Mouse (Mus musculus): ENCODE measurements around the gene Cage1. TPM values are rescaled to one million over a fixed set of nuclear protein-coding genes. Genes with fewer than 3 reads are reported as not detected.

Gene Cage1
- polyA plus RNA-seq, 1 experiment, result 0.02 TPM

DNA sequence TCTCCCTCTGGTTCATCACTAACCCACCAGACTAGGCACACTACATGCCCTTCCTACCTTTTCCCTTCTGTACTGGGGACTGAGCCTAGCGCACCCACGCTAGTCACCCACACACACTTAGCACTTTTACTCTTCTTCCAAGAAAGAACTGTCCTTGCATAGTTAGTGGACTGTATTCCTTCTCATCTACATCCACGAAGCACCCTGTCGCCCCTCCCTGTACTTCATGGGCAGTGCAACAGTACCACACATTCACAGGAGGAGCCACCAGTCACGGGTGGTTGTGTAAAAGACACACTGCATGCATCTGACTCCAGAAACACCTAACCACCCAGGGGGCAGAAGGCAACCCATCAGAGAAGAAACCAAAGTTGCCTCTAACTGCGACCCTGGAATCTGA is 62.8 kb downstream of the Cage1 start:
- Histone ChIP-seq H3K27me3 (ENCODE audit: control insufficient read depth) (no peaks in the 10 kb centered on the region), H3K9me3 (ENCODE audit: control insufficient read depth, low read length) (no peaks in the 10 kb centered on the region), H3K36me3 (ENCODE audit: control insufficient read depth) (peaks cover 70% of the 10 kb centered on the region), H3K4me3 (replicated peaks) (no peak overlapping the region), H3K4me1 (ENCODE audit: control insufficient read depth) (peaks cover 9% of the 10 kb centered on the region)
- no peak for TF ChIP-seq GATA1 (IDR thresholded peaks at IDR 0.05; ENCODE audit: low read length)
- TF ChIP-seq TAL1 (IDR thresholded peaks at IDR 0.05; ENCODE audit: low read length), result no peak

DNA sequence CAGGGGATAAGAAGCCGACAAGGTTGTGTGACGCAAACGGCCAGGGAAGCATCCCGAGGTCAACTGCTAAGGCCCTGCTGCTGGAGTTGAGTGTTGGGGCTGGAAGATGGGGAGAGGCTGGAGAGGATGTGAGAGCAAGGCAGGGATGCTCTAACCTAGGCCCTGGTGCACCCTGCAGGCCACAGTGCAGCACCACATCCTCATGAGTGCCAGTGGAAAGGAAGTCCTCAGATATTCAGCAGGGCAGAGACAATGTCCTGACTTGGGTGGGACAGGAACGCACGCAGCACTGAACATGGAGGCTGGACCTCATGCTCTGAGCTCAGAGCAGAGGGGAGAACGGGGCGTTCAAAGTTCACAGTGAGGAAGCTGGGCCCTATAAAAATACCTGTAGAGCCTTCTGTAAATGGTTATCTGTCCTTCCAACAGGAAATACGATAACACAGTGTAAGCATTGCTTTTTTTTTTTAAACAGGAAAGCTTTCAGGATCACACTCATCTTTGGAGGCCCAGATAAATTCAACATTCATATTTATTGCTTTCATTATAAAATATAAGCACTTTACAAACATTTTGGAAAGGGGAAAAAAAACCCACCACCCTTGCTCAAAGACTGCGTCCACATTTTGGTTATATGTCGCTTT is 65.9 kb downstream of the Cage1 start:
- H3K36me3 ChIP-seq (ENCODE audit: control insufficient read depth), result peaks cover 40% of the 10 kb centered on the region
- no peak overlapping the region for H3K4me3 ChIP-seq (replicated peaks)
- peaks cover 23% of the 10 kb centered on the region for H3K4me1 ChIP-seq (ENCODE audit: control insufficient read depth)
- no peaks in the 10 kb centered on the region for H3K9me3 ChIP-seq (ENCODE audit: control insufficient read depth, low read length)
- no peak for TF ChIP-seq GATA1 (IDR thresholded peaks at IDR 0.05; ENCODE audit: low read length)
- no peaks in the 10 kb centered on the region for H3K27me3 ChIP-seq (ENCODE audit: control insufficient read depth)

DNA sequence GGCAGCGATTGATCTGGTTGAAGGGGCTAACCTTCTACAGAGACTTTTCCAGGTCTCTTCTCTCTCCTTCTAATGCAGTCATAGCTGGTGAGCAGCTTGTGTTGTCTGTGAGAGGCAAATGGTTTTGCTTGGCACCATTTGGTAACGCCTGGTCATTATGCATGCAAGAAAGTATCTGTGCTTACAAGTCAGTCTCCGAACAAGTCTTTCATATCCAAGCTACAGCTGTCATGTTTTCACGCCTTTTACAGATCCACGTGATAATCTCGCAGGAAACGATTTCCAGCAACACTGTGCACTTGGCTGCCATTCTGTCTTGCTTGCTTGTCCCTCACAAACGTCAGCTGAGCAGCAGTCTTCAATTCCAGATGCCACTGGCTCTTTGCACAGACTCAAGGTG is 66.9 kb downstream of the Cage1 start:
- TF ChIP-seq TAL1 (IDR thresholded peaks at IDR 0.05; ENCODE audit: low read length), result no peak
- no peak for TF ChIP-seq GATA1 (IDR thresholded peaks at IDR 0.05; ENCODE audit: low read length)
- H3K4me1 ChIP-seq (ENCODE audit: control insufficient read depth), result peaks cover 33% of the 10 kb centered on the region
- no peak overlapping the region for H3K4me3 ChIP-seq (replicated peaks)

GRCm38 (mm10) chr13:37969337-37969736 is 67.5 kb downstream of the Cage1 start:
- Histone ChIP-seq H3K9me3 (ENCODE audit: control insufficient read depth, low read length) (no peaks in the 10 kb centered on the region), H3K27me3 (ENCODE audit: control insufficient read depth) (no peaks in the 10 kb centered on the region), H3K4me3 (replicated peaks) (no peak overlapping the region), H3K4me1 (ENCODE audit: control insufficient read depth) (peaks cover 40% of the 10 kb centered on the region), H3K36me3 (ENCODE audit: control insufficient read depth) (peaks cover 28% of the 10 kb centered on the region)
- TF ChIP-seq TAL1 (IDR thresholded peaks at IDR 0.05; ENCODE audit: low read length) (no peak), GATA1 (IDR thresholded peaks at IDR 0.05; ENCODE audit: low read length) (no peak)

More for the DNA sequence above, 66.9 kb downstream of the Cage1 start:
- Histone ChIP-seq H3K9me3 (ENCODE audit: control insufficient read depth, low read length) (no peaks in the 10 kb centered on the region), H3K36me3 (ENCODE audit: control insufficient read depth) (peaks cover 31% of the 10 kb centered on the region), H3K27me3 (ENCODE audit: control insufficient read depth) (no peaks in the 10 kb centered on the region)

- peaks cover 57% of the 10 kb centered on the region for H3K4me1 ChIP-seq (ENCODE audit: control insufficient read depth)
- TF ChIP-seq GATA1 (IDR thresholded peaks at IDR 0.05; ENCODE audit: low read length) (no peak), TAL1 (IDR thresholded peaks at IDR 0.05; ENCODE audit: low read length) (no peak)
- no peaks in the 10 kb centered on the region for H3K9me3 ChIP-seq (ENCODE audit: control insufficient read depth, low read length)
- H3K27me3 ChIP-seq (ENCODE audit: control insufficient read depth), result no peaks in the 10 kb centered on the region
- H3K36me3 ChIP-seq (ENCODE audit: control insufficient read depth), result peaks cover 15% of the 10 kb centered on the region
- H3K4me3 ChIP-seq (replicated peaks), result no peak overlapping the region
These were observed 69.3 kb downstream of the Cage1 start for GRCm38 (mm10) chr13:37967565-37967964.

DNA sequence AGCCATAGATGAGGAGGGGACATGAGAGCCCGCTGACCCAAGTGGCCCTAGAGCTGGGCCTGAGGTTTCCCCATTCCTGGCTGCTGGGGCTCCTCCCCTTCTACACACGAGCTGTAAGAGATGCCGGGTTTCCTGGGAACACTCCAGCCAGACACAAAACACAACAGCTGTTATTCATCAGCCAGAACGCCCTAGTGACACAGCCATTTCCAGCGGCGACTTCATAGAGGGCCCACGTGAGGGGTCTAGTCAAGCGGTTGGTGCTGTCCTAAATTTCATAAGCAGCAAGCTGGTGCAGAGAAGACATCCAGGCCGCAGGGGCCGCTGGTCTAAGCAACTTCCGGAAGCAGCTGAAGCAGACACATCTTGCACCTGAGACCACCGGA is 69.8 kb downstream of the Cage1 start:
- H3K4me1 ChIP-seq (ENCODE audit: control insufficient read depth), result peaks cover 61% of the 10 kb centered on the region
- no peaks in the 10 kb centered on the region for H3K9me3 ChIP-seq (ENCODE audit: control insufficient read depth, low read length)
- peaks cover 11% of the 10 kb centered on the region for H3K36me3 ChIP-seq (ENCODE audit: control insufficient read depth)
- no peak for TF ChIP-seq GATA1 (IDR thresholded peaks at IDR 0.05; ENCODE audit: low read length)
- TF ChIP-seq TAL1 (IDR thresholded peaks at IDR 0.05; ENCODE audit: low read length), result no peak
- H3K4me3 ChIP-seq (replicated peaks), result no peak overlapping the region
- no peaks in the 10 kb centered on the region for H3K27me3 ChIP-seq (ENCODE audit: control insufficient read depth)

GRCm38 (mm10) chr13:37966256-37967051 is 70.4 kb downstream of the Cage1 start:
- Histone ChIP-seq H3K4me3 (replicated peaks) (no peak overlapping the region), H3K36me3 (ENCODE audit: control insufficient read depth) (peaks cover 6% of the 10 kb centered on the region), H3K27me3 (ENCODE audit: control insufficient read depth) (no peaks in the 10 kb centered on the region), H3K9me3 (ENCODE audit: control insufficient read depth, low read length) (no peaks in the 10 kb centered on the region), H3K4me1 (ENCODE audit: control insufficient read depth) (peaks cover 64% of the 10 kb centered on the region)
- TF ChIP-seq TAL1 (IDR thresholded peaks at IDR 0.05; ENCODE audit: low read length) (no peak), GATA1 (IDR thresholded peaks at IDR 0.05; ENCODE audit: low read length) (no peak)

GRCm38 (mm10) chr13:37965126-37965914 is 71.5 kb downstream of the Cage1 start:
- no peaks in the 10 kb centered on the region for H3K9me3 ChIP-seq (ENCODE audit: control insufficient read depth, low read length)
- H3K4me1 ChIP-seq (ENCODE audit: control insufficient read depth), result peaks cover 62% of the 10 kb centered on the region
- peak overlapping the region; percentile 56 for H3K4me3 ChIP-seq (replicated peaks)
- no peak; the same call in 1 of the 2 replicates for TF ChIP-seq GATA1 (IDR thresholded peaks at IDR 0.05; ENCODE audit: low read length)
- no peak for TF ChIP-seq TAL1 (IDR thresholded peaks at IDR 0.05; ENCODE audit: low read length)
- 0 out of 2 replicates have a peak, but pooled peaks cover 2% of the 10 kb centered on the region for H3K36me3 ChIP-seq (ENCODE audit: control insufficient read depth)
- no peaks in the 10 kb centered on the region for H3K27me3 ChIP-seq (ENCODE audit: control insufficient read depth)

Data from erythroblast, embryonic 14.5 days (primary cell).